Mouse (Mus musculus): ENCODE data around the gene 1700012B09Rik. TPM values are rescaled to one million over a fixed set of nuclear protein-coding genes. Genes with fewer than 3 reads are reported as not detected.

The 1700012B09Rik gene
- polyA plus RNA-seq, 1 experiment from 2014 or later = 3.2 TPM

GRCm38 (mm10) chr9:14750901-14751502 lies 19.8 kb downstream of the 1700012B09Rik start:
- Histone ChIP-seq H3K4me2 (ENCODE audit: low read length) (peak overlapping the region; percentile 86), H3K9ac (ENCODE audit: low read length) (peak overlapping the region; percentile 61), H3K4me3 (ENCODE audit: low read depth, low read length) (peak overlapping the region; percentile 44), H3K9me3 (replicated peaks; ENCODE audit: control insufficient read depth, low read length) (no peaks in the 10 kb centered on the region), H3K4me1 (ENCODE audit: control insufficient read depth, insufficient read depth, low read length) (no peaks in the 10 kb centered on the region), H3K27me3 (replicated peaks; ENCODE audit: control insufficient read depth, insufficient read depth, low read length) (peaks cover 8% of the 10 kb centered on the region; the same call in 1 of the 2 replicates), H3K36me3 (ENCODE audit: control insufficient read depth, insufficient read depth, low read length) (no peaks in the 10 kb centered on the region), H3K27ac (ENCODE audit: low read depth, low read length) (no peak overlapping the region)
- peak; percentile 36 for ATAC-seq
- DNase-seq (ENCODE audit: low spot score) = peak; percentile 21
- WGBS = 59% methylated on average over 42 of the region's 42 CpGs

- DNase-seq (ENCODE audit: low spot score) = no peak
- no peak within 1 kb of the TSS for H3K27ac ChIP-seq (ENCODE audit: low read depth, low read length)
These were observed 30.5 kb downstream of the 1700012B09Rik start, which contains the start of gene Piwil4 for GRCm38 (mm10) chr9:14740151-14740924. Piwil4 (minus strand) TSS chr9:14740733.

GRCm38 (mm10) chr9:14739498-14740150 lies 31.2 kb downstream of the 1700012B09Rik start:
- no peak overlapping the region for H3K4me2 ChIP-seq (ENCODE audit: low read length)
- H3K4me1 ChIP-seq (ENCODE audit: control insufficient read depth, insufficient read depth, low read length) = no peaks in the 10 kb centered on the region
- 88% methylated on average over 4 of the region's 4 CpGs for WGBS
- H3K27me3 ChIP-seq (replicated peaks; ENCODE audit: control insufficient read depth, insufficient read depth, low read length) = no peaks in the 10 kb centered on the region
- no peaks in the 10 kb centered on the region for H3K36me3 ChIP-seq (ENCODE audit: control insufficient read depth, insufficient read depth, low read length)
- no peak overlapping the region for H3K27ac ChIP-seq (ENCODE audit: low read depth, low read length)
- ATAC-seq (no peak), DNase-seq (ENCODE audit: low spot score) (no peak)
- H3K9me3 ChIP-seq (replicated peaks; ENCODE audit: control insufficient read depth, low read length) = no peaks in the 10 kb centered on the region
- no peak overlapping the region for H3K9ac ChIP-seq (ENCODE audit: low read length)
- no peak overlapping the region for H3K4me3 ChIP-seq (ENCODE audit: low read depth, low read length)

More at GRCm38 (mm10) chr9:14740151-14740924, 30.5 kb downstream of the 1700012B09Rik start, which contains the start of gene Piwil4:
- ATAC-seq = no peak
- 86% methylated on average over 19 of the region's 19 CpGs for WGBS
- no peak within 1 kb of the TSS for H3K4me2 ChIP-seq (ENCODE audit: low read length)
- H3K36me3 ChIP-seq (ENCODE audit: control insufficient read depth, insufficient read depth, low read length) = no peaks in the 10 kb centered on the region
- no peaks in the 10 kb centered on the region for H3K27me3 ChIP-seq (replicated peaks; ENCODE audit: control insufficient read depth, insufficient read depth, low read length)
- H3K4me3 ChIP-seq (ENCODE audit: low read depth, low read length) = no peak within 1 kb of the TSS
- no peaks in the 10 kb centered on the region for H3K9me3 ChIP-seq (replicated peaks; ENCODE audit: control insufficient read depth, low read length)
- H3K9ac ChIP-seq (ENCODE audit: low read length) = no peak within 1 kb of the TSS
- no peaks in the 10 kb centered on the region for H3K4me1 ChIP-seq (ENCODE audit: control insufficient read depth, insufficient read depth, low read length)

- 60% methylated on average over 9 of the region's 9 CpGs for WGBS
- peak; percentile 26; the same call in 1 of the 2 replicates for ATAC-seq
- Histone ChIP-seq H3K4me2 (ENCODE audit: low read length) (no peak overlapping the region), H3K9me3 (replicated peaks; ENCODE audit: control insufficient read depth, low read length) (no peaks in the 10 kb centered on the region), H3K27me3 (replicated peaks; ENCODE audit: control insufficient read depth, insufficient read depth, low read length) (no peaks in the 10 kb centered on the region), H3K36me3 (ENCODE audit: control insufficient read depth, insufficient read depth, low read length) (no peaks in the 10 kb centered on the region), H3K4me3 (ENCODE audit: low read depth, low read length) (no peak overlapping the region), H3K4me1 (ENCODE audit: control insufficient read depth, insufficient read depth, low read length) (no peaks in the 10 kb centered on the region), H3K27ac (ENCODE audit: low read depth, low read length) (no peak overlapping the region), H3K9ac (ENCODE audit: low read length) (no peak overlapping the region)
- no peak for DNase-seq (ENCODE audit: low spot score)
These were observed 39.8 kb downstream of the 1700012B09Rik start for GRCm38 (mm10) chr9:14730941-14731541.

- Histone ChIP-seq H3K27ac (ENCODE audit: low read depth, low read length) (no peak overlapping the region), H3K9me3 (replicated peaks; ENCODE audit: control insufficient read depth, low read length) (no peaks in the 10 kb centered on the region), H3K9ac (ENCODE audit: low read length) (no peak overlapping the region), H3K27me3 (replicated peaks; ENCODE audit: control insufficient read depth, insufficient read depth, low read length) (no peaks in the 10 kb centered on the region), H3K36me3 (ENCODE audit: control insufficient read depth, insufficient read depth, low read length) (no peaks in the 10 kb centered on the region), H3K4me1 (ENCODE audit: control insufficient read depth, insufficient read depth, low read length) (no peaks in the 10 kb centered on the region), H3K4me2 (ENCODE audit: low read length) (no peak overlapping the region), H3K4me3 (ENCODE audit: low read depth, low read length) (no peak overlapping the region)
- 84% methylated on average over 4 of the region's 4 CpGs for WGBS
- DNase-seq (ENCODE audit: low spot score) (no peak), ATAC-seq (no peak)
These were observed 42.5 kb downstream of the 1700012B09Rik start for GRCm38 (mm10) chr9:14728365-14728764.

- H3K27me3 ChIP-seq (replicated peaks; ENCODE audit: control insufficient read depth, insufficient read depth, low read length) = no peaks in the 10 kb centered on the region
These were observed 44.2 kb downstream of the 1700012B09Rik start for GRCm38 (mm10) chr9:14726629-14727028.

GRCm38 (mm10) chr9:14726005-14726404 lies 44.8 kb downstream of the 1700012B09Rik start:
- WGBS = 89% methylated on average over 6 of the region's 6 CpGs
- Histone ChIP-seq H3K4me2 (ENCODE audit: low read length) (no peak overlapping the region), H3K36me3 (ENCODE audit: control insufficient read depth, insufficient read depth, low read length) (no peaks in the 10 kb centered on the region), H3K4me3 (ENCODE audit: low read depth, low read length) (no peak overlapping the region), H3K9ac (ENCODE audit: low read length) (no peak overlapping the region), H3K27ac (ENCODE audit: low read depth, low read length) (no peak overlapping the region), H3K9me3 (replicated peaks; ENCODE audit: control insufficient read depth, low read length) (no peaks in the 10 kb centered on the region), H3K27me3 (replicated peaks; ENCODE audit: control insufficient read depth, insufficient read depth, low read length) (no peaks in the 10 kb centered on the region), H3K4me1 (ENCODE audit: control insufficient read depth, insufficient read depth, low read length) (no peaks in the 10 kb centered on the region)
- DNase-seq (ENCODE audit: low spot score) (no peak), ATAC-seq (no peak)

More at GRCm38 (mm10) chr9:14726629-14727028, 44.2 kb downstream of the 1700012B09Rik start:
- no peak overlapping the region for H3K4me2 ChIP-seq (ENCODE audit: low read length)
- ATAC-seq (no peak), DNase-seq (ENCODE audit: low spot score) (no peak)
- H3K9ac ChIP-seq (ENCODE audit: low read length) = no peak overlapping the region
- H3K9me3 ChIP-seq (replicated peaks; ENCODE audit: control insufficient read depth, low read length) = no peaks in the 10 kb centered on the region
- WGBS = 87% methylated on average over 4 of the region's 4 CpGs
- H3K27ac ChIP-seq (ENCODE audit: low read depth, low read length) = no peak overlapping the region
- no peaks in the 10 kb centered on the region for H3K36me3 ChIP-seq (ENCODE audit: control insufficient read depth, insufficient read depth, low read length)
- H3K4me3 ChIP-seq (ENCODE audit: low read depth, low read length) = no peak overlapping the region
- no peaks in the 10 kb centered on the region for H3K4me1 ChIP-seq (ENCODE audit: control insufficient read depth, insufficient read depth, low read length)

GRCm38 (mm10) chr9:14724755-14725420 lies 45.9 kb downstream of the 1700012B09Rik start:
- no peak for ATAC-seq
- H3K27me3 ChIP-seq (replicated peaks; ENCODE audit: control insufficient read depth, insufficient read depth, low read length) = no peaks in the 10 kb centered on the region
- 81% methylated on average over 5 of the region's 5 CpGs for WGBS
- no peak overlapping the region for H3K4me2 ChIP-seq (ENCODE audit: low read length)
- H3K4me1 ChIP-seq (ENCODE audit: control insufficient read depth, insufficient read depth, low read length) = no peaks in the 10 kb centered on the region
- no peak overlapping the region for H3K27ac ChIP-seq (ENCODE audit: low read depth, low read length)
- H3K9me3 ChIP-seq (replicated peaks; ENCODE audit: control insufficient read depth, low read length) = no peaks in the 10 kb centered on the region
- no peak for DNase-seq (ENCODE audit: low spot score)
- H3K9ac ChIP-seq (ENCODE audit: low read length) = no peak overlapping the region
- no peaks in the 10 kb centered on the region for H3K36me3 ChIP-seq (ENCODE audit: control insufficient read depth, insufficient read depth, low read length)
- H3K4me3 ChIP-seq (ENCODE audit: low read depth, low read length) = no peak overlapping the region
